Mouse (Mus musculus): Measurements from ENCODE around the gene Stox1.

DNA sequence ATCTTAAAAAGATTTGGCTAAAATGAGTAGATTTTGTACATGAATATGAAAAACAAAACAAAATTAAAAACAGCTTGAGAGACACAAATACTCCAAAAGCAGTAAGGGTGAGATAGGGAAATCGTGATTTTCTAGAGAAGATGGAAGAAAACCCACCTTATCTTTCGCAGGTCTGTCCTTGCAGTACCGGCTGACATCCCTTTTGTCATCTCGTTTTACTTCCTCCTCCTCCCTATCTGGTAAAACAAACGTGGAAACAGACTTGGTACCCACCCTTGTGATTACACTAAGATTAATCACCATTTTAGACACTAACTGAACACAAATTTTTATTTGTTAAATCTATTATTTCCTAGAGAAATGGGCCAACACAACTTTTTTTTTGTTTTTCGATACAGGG, 24.9 kb upstream of the Stox1 start:
- no peak for TF ChIP-seq CTCF (IDR thresholded peaks at IDR 0.05; ENCODE audit: low read depth)
- no peak for TF ChIP-seq EP300 (optimal IDR thresholded peaks at IDR 0.05)

Data from stomach, postnatal 0 days (tissue).